Mouse (Mus musculus): Measurements from ENCODE around the gene Xlr4b. TPM values are rescaled to one million over a fixed set of nuclear protein-coding genes. Genes with fewer than 3 reads are reported as not detected.
"Not testable (repeated sequence)": the region's sequence is repeated elsewhere in the genome, so short reads cannot be mapped to it uniquely, and the experiment has no call there.

Xlr4b gene
- polyA plus RNA-seq (2014; fragmentation: Nextera tagmentation; extraction: Ambion mirVana): 0.44 and 0.76 TPM in 2 replicates

DNA sequence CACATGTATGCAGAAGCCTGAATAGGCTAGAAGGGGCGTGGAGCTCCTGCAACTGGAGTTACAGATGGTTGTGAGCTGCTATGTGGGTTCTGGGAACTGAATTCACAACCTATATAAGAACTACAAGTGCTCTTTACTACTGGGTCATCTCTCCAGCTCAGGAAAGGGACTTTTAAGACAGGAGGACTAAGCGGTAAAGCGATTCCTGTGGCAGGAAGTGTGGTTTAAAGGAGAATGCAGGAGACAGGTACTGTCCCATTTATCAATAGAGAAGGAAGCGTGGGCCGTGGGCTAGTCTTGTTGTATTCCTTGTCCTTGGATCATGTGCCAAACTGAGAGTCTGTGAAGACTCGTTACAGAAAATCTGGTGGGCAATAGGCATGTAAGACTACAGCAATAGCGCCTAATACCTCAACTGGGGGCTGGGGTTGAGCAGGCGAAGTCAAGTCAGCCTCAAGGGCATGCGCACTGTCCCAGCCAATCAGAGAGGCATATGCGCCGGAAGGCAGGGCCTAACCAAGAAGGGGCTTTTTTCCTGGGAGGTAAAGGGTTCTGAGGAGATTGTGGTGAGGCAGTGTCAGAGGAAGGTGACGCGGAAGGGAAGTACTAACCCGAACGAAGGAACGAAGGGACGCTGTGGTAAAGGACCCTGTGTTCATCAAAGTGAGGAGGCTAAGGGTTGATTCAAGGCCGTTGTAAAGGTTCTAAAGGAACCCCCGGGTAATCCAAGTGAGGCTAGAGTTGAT is at the start of gene Xlr4b:
Gene Xlr4b, plus strand, starts transcription at position 515 of the 746 bp plus-strand sequence.
- WGBS (ENCODE audit: insufficient replicate concordance): 70% methylated on average over 12 of the region's 19 CpGs
- not testable (repeated sequence) for H3K9me3 ChIP-seq (replicated peaks; ENCODE audit: control insufficient read depth, low read length); H3K9ac ChIP-seq (ENCODE audit: low read depth, low read length); H3K4me2 ChIP-seq; H3K27ac ChIP-seq (ENCODE audit: low read depth, low read length); H3K4me1 ChIP-seq (ENCODE audit: control insufficient read depth, insufficient read depth, low read length); H3K36me3 ChIP-seq (ENCODE audit: control insufficient read depth, insufficient read depth, low read length); ATAC-seq (replicated peaks; ENCODE audit: insufficient number of reproducible peaks, low FRiP score, low TSS enrichment); H3K4me3 ChIP-seq (ENCODE audit: low read depth, low read length); H3K27me3 ChIP-seq (ENCODE audit: control insufficient read depth, insufficient read depth, low read length)

DNA sequence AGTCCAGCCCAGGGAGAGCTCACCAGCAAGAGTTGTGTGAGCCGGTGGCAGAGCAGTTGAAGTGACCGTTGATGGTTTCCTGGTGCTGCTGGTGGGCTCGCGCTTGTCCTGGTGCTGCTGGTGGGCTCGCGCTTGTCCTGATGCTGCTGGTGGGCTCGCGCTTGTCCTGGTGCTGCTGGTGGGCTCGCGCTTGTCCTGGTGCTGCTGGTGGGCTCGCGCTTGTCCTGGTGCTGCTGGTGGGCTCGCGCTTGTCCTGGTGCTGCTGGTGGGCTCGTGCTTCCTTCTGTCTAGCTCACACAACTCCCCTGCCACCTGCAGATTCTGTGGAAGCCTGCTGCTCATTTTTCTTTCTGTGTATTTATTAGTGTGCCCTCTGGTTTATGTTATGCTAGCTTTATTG is 37.2 kb upstream of the Xlr4b start, which contains the start of gene Spin2d:
Gene Spin2d, minus strand, starts transcription at position 101 of the 400 bp plus-strand sequence.
- ATAC-seq (replicated peaks; ENCODE audit: insufficient number of reproducible peaks, low FRiP score, low TSS enrichment); H3K36me3 ChIP-seq (ENCODE audit: control insufficient read depth, insufficient read depth, low read length); H3K9me3 ChIP-seq (replicated peaks; ENCODE audit: control insufficient read depth, low read length); H3K4me1 ChIP-seq (ENCODE audit: control insufficient read depth, insufficient read depth, low read length); H3K27me3 ChIP-seq (ENCODE audit: control insufficient read depth, insufficient read depth, low read length); H3K27ac ChIP-seq (ENCODE audit: low read depth, low read length); H3K4me3 ChIP-seq (ENCODE audit: low read depth, low read length); H3K9ac ChIP-seq (ENCODE audit: low read depth, low read length); H3K4me2 ChIP-seq: not testable (repeated sequence)
- 74% methylated on average over 4 of the region's 15 CpGs for whole genome bisulfite sequencing (ENCODE audit: insufficient replicate concordance)

GRCm38 (mm10) chrX:73191934-73192333 is 22.2 kb upstream of the Xlr4b start, which contains the start of gene Xlr3b:
Gene Xlr3b (plus strand): TSS chrX:73192207.
- not testable (repeated sequence) for H3K27me3 ChIP-seq (ENCODE audit: control insufficient read depth, insufficient read depth, low read length); H3K4me3 ChIP-seq (ENCODE audit: low read depth, low read length); H3K9me3 ChIP-seq (replicated peaks; ENCODE audit: control insufficient read depth, low read length); H3K4me1 ChIP-seq (ENCODE audit: control insufficient read depth, insufficient read depth, low read length); H3K36me3 ChIP-seq (ENCODE audit: control insufficient read depth, insufficient read depth, low read length); H3K4me2 ChIP-seq; ATAC-seq (replicated peaks; ENCODE audit: insufficient number of reproducible peaks, low FRiP score, low TSS enrichment); H3K27ac ChIP-seq (ENCODE audit: low read depth, low read length); H3K9ac ChIP-seq (ENCODE audit: low read depth, low read length)
- 75% methylated on average over 11 of the region's 12 CpGs for WGBS (ENCODE audit: insufficient replicate concordance)

- H3K9ac ChIP-seq (ENCODE audit: low read depth, low read length): no peak overlapping the region
- peaks cover 10% of the 10 kb centered on the region for H3K27me3 ChIP-seq (ENCODE audit: control insufficient read depth, insufficient read depth, low read length)
- no peak overlapping the region for H3K4me3 ChIP-seq (ENCODE audit: low read depth, low read length)
- no peaks in the 10 kb centered on the region for H3K36me3 ChIP-seq (ENCODE audit: control insufficient read depth, insufficient read depth, low read length)
- no peaks in the 10 kb centered on the region for H3K9me3 ChIP-seq (replicated peaks; ENCODE audit: control insufficient read depth, low read length)
- H3K27ac ChIP-seq (ENCODE audit: low read depth, low read length): no peak overlapping the region
- no peak overlapping the region for H3K4me2 ChIP-seq
- no peaks in the 10 kb centered on the region for H3K4me1 ChIP-seq (ENCODE audit: control insufficient read depth, insufficient read depth, low read length)
- ATAC-seq (replicated peaks; ENCODE audit: insufficient number of reproducible peaks, low FRiP score, low TSS enrichment): no peak
- WGBS (ENCODE audit: insufficient replicate concordance): 39% methylated on average over 1 of the region's 1 CpGs
Observed at GRCm38 (mm10) chrX:73225365-73225764, 11.2 kb downstream of the Xlr4b start.

DNA sequence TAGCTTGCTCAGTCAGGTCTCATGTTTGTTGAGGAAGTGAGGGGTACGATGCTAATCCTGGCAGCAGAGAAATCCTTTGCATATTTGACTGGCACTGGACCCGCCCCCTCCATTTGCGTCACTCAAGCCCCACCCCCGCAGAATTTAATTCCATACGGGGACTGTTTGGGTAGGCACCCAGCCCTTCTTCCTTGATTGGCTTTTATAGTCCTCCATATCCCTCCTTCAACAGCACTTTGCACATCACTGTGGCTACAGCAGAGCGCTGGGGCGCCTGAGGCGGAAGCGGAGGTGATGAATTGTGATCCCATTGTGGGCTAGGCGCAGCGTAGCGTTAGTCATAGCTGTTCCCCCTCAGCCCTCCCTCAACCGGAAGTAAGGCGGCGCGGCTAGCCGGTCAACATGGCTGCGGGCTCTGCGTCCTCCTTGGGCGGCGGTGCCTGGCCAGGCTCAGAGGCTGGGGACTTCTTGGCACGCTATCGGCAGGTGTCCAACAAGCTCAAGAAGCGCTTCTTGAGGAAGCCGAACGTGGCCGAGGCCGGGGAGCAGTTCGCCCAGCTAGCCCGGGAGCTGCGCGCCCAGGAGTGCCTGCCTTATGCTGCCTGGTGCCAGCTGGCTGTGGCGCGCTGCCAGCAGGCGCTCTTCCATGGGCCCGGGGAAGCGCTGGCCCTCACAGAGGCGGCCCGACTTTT is 13.9 kb downstream of the Xlr4b start, which contains the start of gene F8a:
Gene F8a, plus strand, starts transcription at position 378 of the 692 bp plus-strand sequence.
- 10% methylated on average over 35 of the region's 39 CpGs for WGBS (ENCODE audit: insufficient replicate concordance)
- Histone ChIP-seq H3K9ac (ENCODE audit: low read depth, low read length) (peak within 1 kb of the TSS; percentile 72), H3K36me3 (ENCODE audit: control insufficient read depth, insufficient read depth, low read length) (no peaks in the 10 kb centered on the region), H3K9me3 (replicated peaks; ENCODE audit: control insufficient read depth, low read length) (no peaks in the 10 kb centered on the region), H3K4me3 (ENCODE audit: low read depth, low read length) (peak within 1 kb of the TSS; percentile 58), H3K27me3 (ENCODE audit: control insufficient read depth, insufficient read depth, low read length) (peaks cover 10% of the 10 kb centered on the region), H3K4me1 (ENCODE audit: control insufficient read depth, insufficient read depth, low read length) (no peaks in the 10 kb centered on the region), H3K27ac (ENCODE audit: low read depth, low read length) (peak within 1 kb of the TSS; percentile 73), H3K4me2 (peak within 1 kb of the TSS; percentile 81)
- peak; percentile 89 for ATAC-seq (replicated peaks; ENCODE audit: insufficient number of reproducible peaks, low FRiP score, low TSS enrichment)

GRCm38 (mm10) chrX:73228606-73229214 is 14.6 kb downstream of the Xlr4b start:
- H3K9ac ChIP-seq (ENCODE audit: low read depth, low read length): peak overlapping the region; percentile 72
- peaks cover 10% of the 10 kb centered on the region for H3K27me3 ChIP-seq (ENCODE audit: control insufficient read depth, insufficient read depth, low read length)
- peak overlapping the region; percentile 58 for H3K4me3 ChIP-seq (ENCODE audit: low read depth, low read length)
- H3K4me2 ChIP-seq: peak overlapping the region; percentile 81
- peak; percentile 26; the same call in 1 of the 2 replicates for ATAC-seq (replicated peaks; ENCODE audit: insufficient number of reproducible peaks, low FRiP score, low TSS enrichment)
- no peaks in the 10 kb centered on the region for H3K9me3 ChIP-seq (replicated peaks; ENCODE audit: control insufficient read depth, low read length)
- H3K36me3 ChIP-seq (ENCODE audit: control insufficient read depth, insufficient read depth, low read length): no peaks in the 10 kb centered on the region
- H3K27ac ChIP-seq (ENCODE audit: low read depth, low read length): peak overlapping the region; percentile 73
- 14% methylated on average over 51 of the region's 51 CpGs for WGBS (ENCODE audit: insufficient replicate concordance)
- H3K4me1 ChIP-seq (ENCODE audit: control insufficient read depth, insufficient read depth, low read length): no peaks in the 10 kb centered on the region

DNA sequence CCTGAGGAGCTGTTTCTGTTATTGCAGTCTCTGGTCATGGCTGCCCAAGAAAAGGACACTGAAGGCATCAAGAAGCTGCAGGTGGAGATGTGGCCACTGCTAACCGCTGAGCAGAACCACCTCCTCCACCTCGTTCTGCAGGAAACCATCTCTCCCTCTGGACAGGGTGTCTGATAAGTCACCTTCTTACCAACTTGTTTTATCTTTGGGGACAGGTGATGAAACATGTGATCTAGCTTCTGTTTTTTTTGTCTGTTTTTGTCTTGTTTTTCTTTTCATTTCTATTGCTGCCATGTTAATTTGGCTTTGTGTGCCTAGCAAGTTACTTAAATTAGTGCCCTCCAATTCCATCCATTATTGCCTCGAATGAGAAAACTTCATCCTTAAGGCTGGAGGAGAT is 15.2 kb downstream of the Xlr4b start:
- no peak for ATAC-seq (replicated peaks; ENCODE audit: insufficient number of reproducible peaks, low FRiP score, low TSS enrichment)
- Histone ChIP-seq H3K4me3 (ENCODE audit: low read depth, low read length) (peak overlapping the region; percentile 58), H3K36me3 (ENCODE audit: control insufficient read depth, insufficient read depth, low read length) (no peaks in the 10 kb centered on the region), H3K4me2 (peak overlapping the region; percentile 81), H3K27me3 (ENCODE audit: control insufficient read depth, insufficient read depth, low read length) (peaks cover 10% of the 10 kb centered on the region), H3K4me1 (ENCODE audit: control insufficient read depth, insufficient read depth, low read length) (no peaks in the 10 kb centered on the region), H3K27ac (ENCODE audit: low read depth, low read length) (no peak overlapping the region), H3K9me3 (replicated peaks; ENCODE audit: control insufficient read depth, low read length) (no peaks in the 10 kb centered on the region), H3K9ac (ENCODE audit: low read depth, low read length) (peak overlapping the region; percentile 72; the same call in 1 of the 2 replicates)
- WGBS (ENCODE audit: insufficient replicate concordance): 31% methylated on average over 3 of the region's 3 CpGs

DNA sequence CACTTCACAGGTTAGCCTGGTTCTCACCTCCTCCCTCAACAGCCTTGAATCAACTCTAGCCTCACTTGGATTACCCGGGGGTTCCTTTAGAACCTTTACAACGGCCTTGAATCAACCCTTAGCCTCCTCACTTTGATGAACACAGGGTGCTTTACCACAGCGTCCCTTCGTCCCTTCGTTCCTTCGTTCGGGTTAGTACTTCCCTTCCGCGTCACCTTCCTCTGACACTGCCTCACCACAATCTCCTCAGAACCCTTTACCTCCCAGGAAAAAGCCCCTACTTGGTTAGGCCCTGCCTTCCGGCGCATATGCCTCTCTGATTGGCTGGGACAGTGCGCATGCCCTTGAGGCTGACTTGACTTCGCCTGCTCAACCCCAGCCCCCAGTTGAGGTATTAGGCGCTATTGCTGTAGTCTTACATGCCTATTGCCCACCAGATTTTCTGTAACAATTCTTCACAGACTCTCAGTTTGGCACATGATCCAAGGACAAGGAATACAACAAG is 28.7 kb downstream of the Xlr4b start, which contains the start of gene Xlr4c:
Gene Xlr4c, minus strand, starts transcription at position 310 of the 505 bp plus-strand sequence.
- whole genome bisulfite sequencing (ENCODE audit: insufficient replicate concordance): 77% methylated on average over 12 of the region's 14 CpGs
- ATAC-seq (replicated peaks; ENCODE audit: insufficient number of reproducible peaks, low FRiP score, low TSS enrichment); H3K4me2 ChIP-seq; H3K27ac ChIP-seq (ENCODE audit: low read depth, low read length); H3K4me1 ChIP-seq (ENCODE audit: control insufficient read depth, insufficient read depth, low read length); H3K36me3 ChIP-seq (ENCODE audit: control insufficient read depth, insufficient read depth, low read length); H3K27me3 ChIP-seq (ENCODE audit: control insufficient read depth, insufficient read depth, low read length); H3K9ac ChIP-seq (ENCODE audit: low read depth, low read length); H3K9me3 ChIP-seq (replicated peaks; ENCODE audit: control insufficient read depth, low read length); H3K4me3 ChIP-seq (ENCODE audit: low read depth, low read length): not testable (repeated sequence)
